Mouse (Mus musculus) adrenal gland, adult (tissue): ENCODE results near the gene P2rx7.

Experiments used
- DNase-seq, 2 experiments: peaks; one replicate each; pipeline ENCODE4 v3.0.0; 2022 to 2023; ENCODE audit warnings: low spot score in 1 of 2; ENCODE audit not compliant: inconsistent age in 2 of 2

P2rx7 gene

DNA sequence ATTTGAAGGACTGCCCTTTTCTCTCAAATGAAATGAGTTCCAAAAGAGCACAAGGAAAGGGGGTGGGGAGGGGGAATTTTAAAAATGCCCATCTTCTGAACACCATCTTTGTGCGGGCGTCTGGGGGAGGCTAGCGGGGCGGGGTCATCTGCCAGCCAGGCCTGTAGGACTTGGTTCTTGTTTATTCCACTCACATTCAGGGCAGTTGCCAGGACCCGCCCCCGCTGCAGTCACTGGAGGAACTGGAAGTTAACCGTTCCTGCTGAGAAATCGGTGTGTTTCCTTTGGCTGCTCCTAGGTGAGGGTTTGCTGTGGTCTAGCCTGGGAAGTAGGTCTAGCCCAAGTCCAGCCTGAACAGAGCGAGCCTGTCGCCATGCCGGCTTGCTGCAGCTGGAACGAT is at the start of gene P2rx7:
Gene P2rx7, plus strand, starts transcription at position 211 of the 400 bp plus-strand sequence.
- DNase-seq = peak; percentile 36 to 61

- no peak for DNase-seq
Observed at GRCm38 (mm10) chr5:122595470-122595869, 48.2 kb upstream of the P2rx7 start.

DNA sequence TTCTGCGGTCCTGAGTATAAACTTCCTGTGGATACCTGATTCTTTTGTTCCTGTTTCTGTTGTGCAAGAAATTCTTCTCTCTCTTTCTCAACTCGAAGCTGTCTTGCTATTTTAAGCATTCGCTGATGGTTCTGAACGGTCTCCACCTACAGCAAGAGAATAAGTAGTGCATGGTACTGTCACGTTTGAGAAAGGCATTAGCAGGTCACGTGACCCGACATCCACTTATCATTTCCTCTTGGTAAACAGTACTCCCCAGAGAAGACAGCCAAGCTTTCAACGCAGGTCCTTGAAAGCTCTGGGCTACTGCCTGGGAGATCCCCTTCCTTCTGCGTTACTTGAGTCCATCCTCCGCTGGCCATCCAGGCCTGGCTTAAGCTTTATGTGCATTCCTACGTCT is 41.5 kb upstream of the P2rx7 start:
- peak; percentile 29 to 73 for DNase-seq

- DNase-seq = no peak
Observed at GRCm38 (mm10) chr5:122604894-122605293, 38.8 kb upstream of the P2rx7 start.

GRCm38 (mm10) chr5:122611651-122612050 is 32.1 kb upstream of the P2rx7 start:
- peak in 1 of 2 experiments; percentile 35 for DNase-seq

- peak; percentile 95 to 98 for DNase-seq
Observed at GRCm38 (mm10) chr5:122613908-122614732, 29.6 kb upstream of the P2rx7 start, which contains the start of gene Ift81. Gene Ift81, minus strand, starts transcription at chr5:122614518.

DNA sequence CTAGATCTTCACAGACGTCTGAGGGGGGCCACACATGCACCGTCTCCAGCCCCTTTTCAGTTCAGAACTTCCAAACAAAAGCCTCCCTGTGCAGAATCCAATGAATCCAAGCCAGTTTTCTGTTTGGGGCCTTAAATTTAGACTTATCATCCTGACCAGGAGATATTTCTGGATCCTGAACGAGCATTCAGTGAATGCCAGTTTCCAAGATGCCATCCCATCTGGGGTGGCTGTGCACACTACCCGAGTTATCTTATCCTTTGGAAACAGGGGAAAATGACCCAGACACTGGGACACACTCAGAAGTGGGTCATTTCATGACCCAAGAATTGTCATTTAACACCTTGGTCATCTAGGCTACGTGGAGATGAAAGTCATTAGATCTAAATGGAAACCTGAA is 26.0 kb upstream of the P2rx7 start:
- no peak for DNase-seq

- DNase-seq = no peak
Observed at GRCm38 (mm10) chr5:122619686-122620296, 23.9 kb upstream of the P2rx7 start.

DNA sequence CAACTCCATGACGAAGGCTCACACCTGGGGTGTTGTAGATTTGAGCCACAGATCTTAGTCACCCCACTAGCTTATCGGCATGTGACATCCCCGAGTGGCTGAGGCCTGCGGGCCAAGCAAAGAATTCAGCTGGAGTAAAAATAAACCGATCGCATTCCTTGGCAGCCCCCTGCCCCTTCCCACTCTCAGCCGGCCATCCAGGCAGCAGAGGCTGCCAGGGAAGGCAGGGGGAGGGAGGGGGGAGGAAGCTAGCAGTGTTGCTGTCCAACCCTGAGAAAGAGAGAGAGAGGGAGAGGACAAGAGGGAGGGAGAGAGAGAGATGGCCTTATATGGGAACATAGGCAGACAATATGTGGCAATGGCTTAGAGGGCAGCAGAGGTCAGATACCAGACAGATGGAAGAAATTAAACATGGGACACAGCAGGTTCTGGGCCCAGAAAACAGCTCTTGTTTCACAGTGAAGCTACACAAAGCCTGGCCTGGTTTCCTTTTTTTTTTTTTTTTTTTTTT is 22.3 kb upstream of the P2rx7 start:
- DNase-seq = peak in 1 of 2 experiments; percentile 50

- DNase-seq = no peak
Observed at GRCm38 (mm10) chr5:122622526-122622925, 21.2 kb upstream of the P2rx7 start.

- no peak for DNase-seq
Observed at GRCm38 (mm10) chr5:122623861-122624260, 19.9 kb upstream of the P2rx7 start.

DNA sequence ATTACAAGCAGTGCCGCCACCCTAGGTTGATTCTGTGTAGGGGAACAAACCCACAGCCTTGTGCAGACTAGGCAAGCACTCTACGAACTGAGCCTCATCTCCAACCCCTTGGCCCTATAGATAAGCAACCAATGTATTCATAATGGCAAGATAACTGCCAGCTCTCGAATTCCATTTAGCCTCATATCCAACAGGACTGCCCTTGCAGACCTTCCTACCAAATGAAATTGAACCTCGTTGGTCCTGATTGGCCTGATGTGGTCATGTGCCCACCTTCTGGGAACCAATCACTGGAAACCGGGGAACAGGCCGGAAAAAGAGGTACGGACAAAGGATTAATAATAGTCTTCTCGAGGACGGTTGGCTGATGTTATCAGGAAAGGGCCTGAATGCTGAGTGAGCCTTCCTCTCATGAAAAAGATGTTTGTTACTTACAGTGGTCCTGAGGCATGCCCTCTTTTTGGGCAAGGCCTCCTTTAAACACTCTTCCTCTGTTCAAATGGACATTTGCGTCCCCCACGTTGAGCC is 18.7 kb upstream of the P2rx7 start:
- no peak for DNase-seq

GRCm38 (mm10) chr5:122625565-122626252 is 18.0 kb upstream of the P2rx7 start:
- no peak for DNase-seq

- peak; percentile 89 to 97 for DNase-seq
Observed at GRCm38 (mm10) chr5:122627243-122627642, 16.5 kb upstream of the P2rx7 start.

DNA sequence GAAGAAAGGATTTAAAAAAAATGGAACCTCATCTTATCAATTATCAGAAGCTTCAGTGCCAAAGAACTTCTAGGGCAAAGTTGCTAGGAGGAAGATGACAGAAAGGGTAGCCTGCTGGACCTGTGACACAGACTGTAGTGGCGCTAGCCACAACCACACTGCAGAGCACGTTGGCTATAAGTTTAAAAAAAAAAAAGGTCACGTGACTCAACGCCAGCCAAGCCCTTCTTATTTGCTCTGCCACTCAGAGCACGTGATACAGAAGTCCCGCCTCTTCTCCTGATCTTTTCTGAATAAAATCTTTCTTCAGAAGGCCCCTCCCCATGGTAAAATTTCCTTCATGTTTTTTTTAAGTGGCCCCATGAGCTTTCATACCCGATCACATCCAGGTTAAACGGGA is 8.5 kb upstream of the P2rx7 start:
- DNase-seq = no peak

GRCm38 (mm10) chr5:122636308-122636707 is 7.4 kb upstream of the P2rx7 start:
- DNase-seq = no peak

DNA sequence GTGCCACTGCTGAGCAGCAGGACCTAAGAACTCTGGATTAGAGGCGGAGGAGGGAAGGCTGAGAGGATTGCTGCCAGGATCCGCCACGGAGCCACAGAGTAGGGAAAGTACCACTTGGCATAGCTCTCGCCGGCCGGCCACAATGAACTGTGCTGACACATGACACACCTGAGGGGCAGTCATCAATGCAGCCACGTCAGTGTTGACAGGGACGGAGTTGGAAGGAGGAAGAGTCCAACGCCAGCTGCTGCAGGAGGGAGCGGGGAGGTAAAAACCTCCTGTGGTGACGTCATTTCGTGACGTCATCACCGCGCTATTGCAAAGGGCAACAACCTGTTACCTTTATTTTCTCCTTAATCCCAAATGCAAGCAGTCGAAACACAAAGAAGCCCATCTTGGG is 6.8 kb upstream of the P2rx7 start:
- no peak for DNase-seq

- no peak for DNase-seq
Observed at GRCm38 (mm10) chr5:122638296-122638695, 5.4 kb upstream of the P2rx7 start.

DNA sequence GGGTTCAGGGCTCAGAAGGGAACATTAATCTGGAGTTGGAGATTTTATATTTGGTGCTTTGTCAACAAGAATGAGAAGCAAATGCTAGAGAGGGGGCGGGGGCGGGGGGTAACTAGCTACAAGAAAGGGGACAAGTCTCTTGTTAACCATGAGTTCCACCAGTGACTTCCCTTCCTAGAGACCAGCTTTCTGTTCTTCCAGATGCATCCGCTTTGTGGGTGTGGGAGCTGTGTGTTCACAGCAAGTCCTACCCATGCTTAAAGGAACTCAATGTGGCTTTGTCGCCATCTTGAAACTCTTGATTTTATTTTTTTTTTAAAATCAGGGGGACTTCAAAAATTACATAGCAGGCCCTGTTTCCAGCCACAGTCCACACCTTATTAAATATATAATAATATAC is 4.2 kb upstream of the P2rx7 start:
- DNase-seq = no peak

DNA sequence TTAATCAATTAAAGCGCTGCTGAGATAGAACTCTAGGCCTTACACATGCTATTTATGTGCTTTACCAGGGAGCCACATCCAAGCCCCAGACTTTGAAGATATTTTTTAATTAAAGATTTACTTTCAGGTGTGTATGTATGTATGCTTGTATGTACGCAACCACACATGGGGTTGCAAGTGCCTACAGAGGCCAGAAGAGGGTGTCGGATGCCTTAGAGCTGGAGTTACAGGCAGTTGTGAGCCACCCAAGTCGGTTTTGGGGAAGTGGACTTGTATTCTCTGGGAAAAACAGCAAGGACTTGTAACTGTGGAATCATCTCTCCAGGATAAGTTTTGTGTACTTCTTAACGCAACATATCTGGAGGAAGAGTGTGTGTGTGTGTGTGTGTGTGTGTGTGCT is 3.7 kb upstream of the P2rx7 start:
- no peak for DNase-seq

DNA sequence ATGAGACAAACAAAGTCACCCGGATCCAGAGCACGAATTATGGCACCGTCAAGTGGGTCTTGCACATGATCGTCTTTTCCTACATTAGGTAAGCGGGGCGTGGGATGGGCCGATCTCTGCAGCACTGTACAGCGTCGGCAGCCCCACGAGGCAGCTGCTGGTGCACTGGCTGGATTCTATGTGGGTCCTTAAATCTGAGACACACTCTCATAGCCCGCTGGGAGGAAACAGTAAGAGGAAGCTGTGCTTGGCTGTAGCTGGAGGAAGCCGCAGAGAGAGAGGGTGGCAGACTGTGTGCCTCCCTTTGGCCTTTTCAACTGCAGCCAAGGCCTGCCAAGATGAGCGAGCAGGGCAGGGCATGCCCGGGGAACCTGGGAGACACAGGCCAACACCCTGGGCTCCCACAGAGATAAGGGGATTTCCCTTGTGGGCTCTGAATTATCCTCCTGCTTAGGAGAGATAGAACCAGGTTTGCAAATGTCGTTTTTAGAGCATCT is 448 bp downstream of the P2rx7 start:
- DNase-seq = peak; percentile 33 to 53
